Mouse (Mus musculus) lung, postnatal 0 days (tissue): ENCODE measurements around the gene Grhl3.

Source experiments
- CTCF ChIP-seq: IDR thresholded peaks from 2 replicates; pipeline ENCODE4 v1.5.1; 2016; ENCODE audit warnings: antibody characterized with exemption, mild to moderate bottlenecking
- EP300 ChIP-seq: IDR thresholded peaks from 2 replicates; pipeline ENCODE4 v1.6.1; 2016; ENCODE audit warnings: antibody characterized with exemption, mild to moderate bottlenecking, control low read depth

DNA sequence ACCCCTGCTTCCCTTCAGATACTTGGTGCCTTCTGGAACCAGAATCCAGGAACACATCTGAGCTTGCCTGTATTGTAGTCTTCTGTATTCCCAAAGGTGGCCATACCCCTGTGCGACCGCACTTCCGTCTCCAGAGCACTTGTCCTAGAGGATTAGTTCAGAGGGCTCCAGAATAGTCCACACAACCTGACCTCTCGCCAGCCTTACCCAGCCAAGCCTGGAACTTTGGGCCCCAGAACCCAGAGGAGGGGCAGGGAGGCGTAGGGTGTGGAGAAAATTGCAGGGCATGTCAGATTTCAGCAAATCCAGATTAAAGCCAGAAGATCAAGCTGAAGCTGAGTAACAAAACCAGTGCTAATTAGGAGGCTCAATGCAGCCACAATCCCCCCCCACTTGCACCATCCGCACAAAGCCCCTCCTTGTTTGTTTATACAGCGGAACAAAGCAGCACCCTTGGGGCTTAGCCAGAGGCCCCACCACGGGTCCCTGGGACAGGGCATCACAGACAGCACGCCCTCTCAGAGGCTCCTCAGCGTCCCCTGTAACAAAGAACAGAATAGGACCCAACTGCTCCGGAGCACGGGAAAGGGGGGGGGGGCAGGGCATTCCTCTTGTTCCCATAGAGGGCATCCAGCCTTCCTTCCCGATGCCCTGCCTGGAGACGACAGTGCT, 47.3 kb downstream of the Grhl3 start:
- TF ChIP-seq EP300: no peak
- no peak for TF ChIP-seq CTCF
